Mouse (Mus musculus): ENCODE measurements at regions not wholly inside any gene's neighbourhood (a gene's known extent, or its start where the extent isn't known, plus 50 kb on each side); places are given as distances from the start of the nearest gene placed in this dataset.
"Not testable (repeated sequence)": the region's sequence is repeated elsewhere in the genome, so short reads cannot be mapped to it uniquely, and the experiment has no call there.

GRCm38 (mm10) chr12:65325347-65325746 lies 100.0 kb downstream of the Wdr20rt start:
- DNase-seq = no peak

GRCm38 (mm10) chr12:65328532-65328931 lies 103.2 kb downstream of the Wdr20rt start:
- DNase-seq = no peak

- DNase-seq = no peak
Measured at GRCm38 (mm10) chr12:65329678-65330077, 104.4 kb downstream of the Wdr20rt start.

- no peak for DNase-seq
Measured at GRCm38 (mm10) chr12:65340009-65340408, 114.7 kb downstream of the Wdr20rt start.

- no peak for DNase-seq
Measured at GRCm38 (mm10) chr12:65347251-65347650, 121.9 kb downstream of the Wdr20rt start.

- no peak for DNase-seq
Measured at GRCm38 (mm10) chr12:65349535-65349934, 124.2 kb downstream of the Wdr20rt start.

- DNase-seq = no peak
Measured at GRCm38 (mm10) chr12:65364179-65364578, 138.9 kb downstream of the Wdr20rt start.

- no peak for DNase-seq
Measured at GRCm38 (mm10) chr12:65367334-65367733, 142.0 kb downstream of the Wdr20rt start.

- DNase-seq = no peak
Measured at GRCm38 (mm10) chr12:65367866-65368419, 142.6 kb downstream of the Wdr20rt start.

GRCm38 (mm10) chr12:65371650-65372049 lies 146.3 kb downstream of the Wdr20rt start:
- no peak for DNase-seq

GRCm38 (mm10) chr12:65379321-65379720 lies 154.0 kb downstream of the Wdr20rt start:
- DNase-seq = no peak

- no peak for DNase-seq
Measured at GRCm38 (mm10) chr12:65382118-65382791, 156.9 kb downstream of the Wdr20rt start.

- not testable (repeated sequence) for DNase-seq
Measured at GRCm38 (mm10) chr12:65382796-65383195, 157.5 kb downstream of the Wdr20rt start.

- no peak for DNase-seq
Measured at GRCm38 (mm10) chr12:65386005-65386645, 160.8 kb downstream of the Wdr20rt start.

GRCm38 (mm10) chr12:65387042-65387441 lies 161.7 kb downstream of the Wdr20rt start:
- DNase-seq = no peak

- no peak for DNase-seq
Measured at GRCm38 (mm10) chr12:65389512-65389911, 164.2 kb downstream of the Wdr20rt start.

- no peak for DNase-seq
Measured at GRCm38 (mm10) chr12:65390330-65390729, 165.0 kb downstream of the Wdr20rt start.

- no peak for DNase-seq
Measured at GRCm38 (mm10) chr12:65401728-65402419, 176.6 kb downstream of the Wdr20rt start.

GRCm38 (mm10) chr12:65403124-65403523 lies 177.8 kb downstream of the Wdr20rt start:
- DNase-seq = no peak

GRCm38 (mm10) chr12:65413034-65413700 lies 187.8 kb downstream of the Wdr20rt start:
- DNase-seq = no peak

GRCm38 (mm10) chr12:65414393-65414792 lies 189.1 kb downstream of the Wdr20rt start:
- no peak for DNase-seq

GRCm38 (mm10) chr12:65416909-65417308 lies 191.6 kb downstream of the Wdr20rt start:
- DNase-seq = no peak

GRCm38 (mm10) chr12:65420127-65420526 lies 194.8 kb downstream of the Wdr20rt start:
- DNase-seq = no peak
